Mouse (Mus musculus): ENCODE data around the gene 1700029H14Rik.

The 1700029H14Rik gene

DNA sequence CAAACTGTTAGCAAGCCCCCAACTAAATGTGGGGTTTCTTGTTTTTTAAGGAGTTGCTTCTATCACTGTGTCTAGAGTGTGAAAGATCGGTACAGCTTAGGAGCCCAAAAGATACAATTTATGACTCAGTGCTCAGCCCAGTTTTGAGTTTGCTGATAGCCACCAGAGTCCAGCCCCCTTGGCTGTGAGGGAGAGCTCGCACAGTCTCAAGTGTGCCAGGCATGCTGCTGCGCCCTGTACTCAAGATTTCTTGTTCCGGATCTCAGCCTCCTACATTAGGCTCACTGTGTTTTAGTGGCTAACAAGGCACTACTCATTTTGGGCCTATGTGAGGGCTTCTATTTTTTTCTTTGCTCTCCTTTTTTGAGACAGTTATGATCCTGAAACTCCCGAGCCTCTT, 22.1 kb downstream of the 1700029H14Rik start:
- DNase-seq: no peak

DNA sequence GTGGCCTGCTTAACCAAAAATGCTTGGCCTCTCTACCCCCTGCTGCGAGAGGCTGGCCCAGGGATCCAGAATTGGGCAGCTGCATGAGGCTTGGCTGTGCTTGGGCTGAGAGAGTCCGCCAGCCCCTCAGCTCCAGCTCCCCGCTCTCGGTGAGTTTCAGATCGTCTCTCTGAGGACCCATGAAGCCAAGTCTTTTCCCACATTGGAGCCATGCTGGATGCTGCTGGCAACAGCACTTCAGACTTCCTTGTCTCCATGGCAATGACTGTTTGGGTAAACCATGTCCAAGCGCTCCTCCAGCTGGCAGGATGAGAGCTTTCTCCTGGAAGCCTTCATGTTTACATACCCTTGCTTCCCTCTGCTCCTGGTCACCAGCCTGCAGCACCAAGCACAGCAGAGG, 23.4 kb downstream of the 1700029H14Rik start:
- no peak for DNase-seq

DNA sequence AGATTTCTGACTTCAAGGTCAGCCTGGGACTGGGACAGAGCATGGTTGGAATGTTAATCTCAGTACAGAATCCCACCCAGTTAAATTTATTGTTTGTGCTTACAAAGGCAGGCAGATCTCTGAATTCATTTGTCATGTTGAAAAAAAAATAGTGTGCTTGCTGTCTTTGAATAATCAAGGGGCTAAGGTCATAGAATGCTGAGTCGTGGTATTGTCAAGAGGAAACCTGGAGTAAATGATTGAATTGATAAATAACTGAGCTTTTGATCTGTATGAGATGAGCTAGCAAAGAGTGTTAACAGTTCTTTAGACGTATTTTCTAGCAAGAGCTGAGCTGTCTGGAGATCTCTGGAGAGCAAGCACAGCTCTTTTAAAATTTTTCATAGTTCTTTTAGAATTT, 25.2 kb downstream of the 1700029H14Rik start:
- DNase-seq: no peak

DNA sequence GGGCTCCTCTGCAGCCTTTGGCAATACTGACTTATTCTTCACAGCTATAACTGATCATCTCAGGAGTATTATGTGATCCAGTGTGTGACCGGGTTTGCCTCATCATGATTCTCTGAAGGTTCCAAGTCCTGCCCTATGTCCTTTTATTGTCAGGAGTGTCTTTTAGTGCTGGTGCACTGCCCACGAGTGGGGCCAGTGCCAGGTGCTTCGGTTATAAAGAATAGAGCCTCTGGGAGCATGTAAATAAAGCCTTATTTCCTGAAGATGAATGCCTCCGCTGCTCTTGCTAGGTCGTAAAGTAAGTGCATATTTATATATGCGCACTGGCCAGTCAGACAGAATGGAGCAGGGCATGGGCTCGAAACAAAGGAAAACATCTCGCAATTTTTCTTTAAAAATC, 29.1 kb downstream of the 1700029H14Rik start:
- DNase-seq: no peak

DNA sequence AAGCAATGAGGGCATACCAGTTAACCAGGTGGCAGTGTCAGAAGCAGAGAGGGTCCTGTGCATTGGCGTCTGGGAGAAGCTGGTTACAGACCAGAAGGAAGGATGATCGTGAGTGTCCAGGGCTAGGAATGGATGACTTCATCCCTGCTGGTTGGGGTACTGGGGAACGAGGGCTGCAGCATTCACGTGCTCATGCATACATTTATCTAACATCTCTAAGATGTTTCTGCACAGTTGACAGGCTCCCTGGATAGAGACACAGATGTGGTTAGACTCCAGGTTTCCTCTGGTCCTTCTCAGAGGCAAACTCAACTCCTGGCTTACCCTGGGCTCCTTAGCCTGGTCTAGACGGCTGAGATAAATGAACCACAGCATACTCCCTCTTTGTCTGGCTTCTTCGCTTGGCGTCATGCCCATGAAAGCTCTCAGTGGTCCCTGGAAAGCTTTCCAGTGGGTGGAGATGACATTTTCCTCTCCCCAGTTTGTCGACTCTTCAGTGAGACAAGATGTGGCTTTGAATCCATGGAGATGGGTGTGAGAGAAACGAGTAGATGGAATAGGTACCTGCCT, 30.6 kb downstream of the 1700029H14Rik start:
- DNase-seq: no peak

DNA sequence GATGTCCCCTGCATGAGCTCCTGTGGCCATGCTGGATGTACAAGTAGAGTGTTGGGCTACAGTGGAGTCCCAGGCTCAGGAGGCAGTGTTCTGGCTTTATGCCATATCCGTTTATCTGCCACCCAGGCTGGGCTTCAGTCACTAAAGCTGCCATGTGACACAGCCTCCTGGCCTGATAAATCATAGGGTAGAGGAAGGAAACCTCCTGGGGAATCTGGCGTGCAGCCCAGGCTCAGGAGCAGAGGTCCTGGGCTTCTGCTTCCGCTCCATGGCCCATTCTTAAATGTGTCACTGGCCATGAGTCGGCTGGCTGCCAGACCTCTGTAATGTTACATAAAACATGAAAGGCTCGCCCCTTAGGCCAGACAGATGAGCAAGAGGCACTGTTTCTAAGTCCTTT, 31.3 kb downstream of the 1700029H14Rik start:
- DNase-seq: no peak

DNA sequence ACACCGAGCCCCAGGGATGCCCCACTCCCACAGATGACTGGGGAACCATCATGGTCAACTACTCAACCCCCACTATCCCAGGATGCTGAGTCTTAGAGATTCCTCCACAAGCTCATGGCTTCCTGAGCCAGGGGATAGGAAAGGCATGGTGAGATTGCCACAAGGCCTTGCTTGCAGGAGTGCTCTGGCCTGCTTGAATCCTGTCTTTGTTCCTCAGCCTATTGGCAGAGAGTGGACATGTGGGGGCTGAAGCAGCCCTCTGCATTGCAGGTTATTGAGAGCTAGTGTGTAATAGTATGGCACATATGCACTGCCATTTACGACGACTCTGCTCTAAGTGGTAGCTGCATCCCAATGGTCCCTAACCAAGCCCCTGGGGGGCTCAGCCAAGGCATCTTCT, 31.9 kb downstream of the 1700029H14Rik start:
- DNase-seq: no peak

DNA sequence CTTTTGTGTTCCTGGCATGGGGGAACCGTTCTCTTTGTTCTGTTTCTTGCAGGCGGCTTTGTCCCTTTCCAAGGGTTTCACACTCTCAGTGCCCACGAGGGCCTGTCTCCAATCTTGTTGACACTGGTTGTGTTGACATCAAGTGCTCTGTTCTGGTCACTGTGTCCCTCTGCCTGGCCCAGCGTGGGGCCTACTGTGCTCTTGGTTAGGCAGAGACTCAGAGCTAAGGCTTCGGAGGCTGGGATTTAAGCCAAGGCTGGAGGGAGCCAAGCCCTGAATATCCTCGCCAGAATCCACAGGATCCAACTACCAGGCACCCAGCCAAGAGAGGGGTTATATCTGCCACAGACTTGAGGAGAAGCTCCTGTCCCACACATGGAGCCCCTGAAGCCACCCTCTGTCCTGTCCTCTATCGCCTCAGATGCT, 32.4 kb downstream of the 1700029H14Rik start:
- DNase-seq: no peak

DNA sequence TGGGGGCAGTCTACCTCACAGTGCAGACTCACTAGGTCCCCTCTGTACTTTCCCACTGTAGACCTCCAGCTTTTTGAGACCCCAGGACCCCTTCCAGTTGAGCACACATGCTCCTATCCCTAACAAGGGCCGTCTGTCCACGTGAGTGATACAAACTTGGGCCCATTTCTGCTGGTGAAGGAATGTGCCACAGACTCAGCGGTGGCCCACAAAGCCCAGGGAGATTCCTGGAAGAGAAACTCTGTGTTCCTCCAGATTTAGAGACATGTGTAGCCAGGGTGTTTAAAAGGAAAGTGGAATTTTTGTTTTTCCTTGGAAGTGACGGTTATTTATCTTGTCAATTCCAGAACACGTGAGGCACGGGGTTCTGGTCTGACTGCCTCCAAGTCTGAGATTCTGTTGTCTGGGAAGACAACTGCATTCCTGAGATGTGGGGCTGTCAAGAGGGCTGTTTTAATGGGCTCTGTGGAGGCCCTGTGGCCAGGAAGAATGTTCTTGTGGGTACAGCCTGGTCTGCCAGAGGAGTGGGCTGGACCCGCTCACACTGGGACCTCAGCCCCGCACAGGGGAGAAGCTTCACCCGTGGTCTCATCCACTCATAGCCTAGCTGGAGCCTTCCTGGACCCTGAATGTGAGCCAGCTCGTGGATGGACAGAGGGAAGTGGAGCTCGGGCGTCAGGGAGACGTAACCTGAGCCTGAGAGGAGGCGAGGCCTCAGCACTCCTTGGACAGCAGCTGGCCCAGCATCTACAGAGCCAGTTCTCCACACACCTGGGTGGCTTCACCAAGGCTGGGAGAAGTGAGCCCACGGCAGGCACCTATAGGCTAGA, 33.0 kb downstream of the 1700029H14Rik start:
- no peak for DNase-seq

DNA sequence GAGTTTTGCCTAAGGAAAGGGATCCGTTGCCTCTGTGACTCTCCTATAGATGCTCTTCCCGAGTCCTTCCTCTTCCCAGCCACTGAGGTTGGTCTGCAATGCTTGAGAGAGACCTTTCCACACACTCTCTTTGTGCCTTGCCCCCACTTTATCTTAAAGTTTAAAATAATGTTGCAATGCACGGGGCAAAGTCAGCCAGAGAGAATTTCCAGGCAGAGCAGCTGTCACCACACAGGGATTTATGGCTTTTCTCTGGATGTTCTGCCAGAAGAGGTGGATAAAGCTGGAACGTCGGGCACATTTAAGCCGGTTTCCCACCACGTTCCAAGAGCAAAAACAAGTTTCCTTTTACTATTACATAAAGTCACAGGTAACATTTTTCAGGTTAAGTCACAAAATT, 40.9 kb downstream of the 1700029H14Rik start:
- no peak for DNase-seq

DNA sequence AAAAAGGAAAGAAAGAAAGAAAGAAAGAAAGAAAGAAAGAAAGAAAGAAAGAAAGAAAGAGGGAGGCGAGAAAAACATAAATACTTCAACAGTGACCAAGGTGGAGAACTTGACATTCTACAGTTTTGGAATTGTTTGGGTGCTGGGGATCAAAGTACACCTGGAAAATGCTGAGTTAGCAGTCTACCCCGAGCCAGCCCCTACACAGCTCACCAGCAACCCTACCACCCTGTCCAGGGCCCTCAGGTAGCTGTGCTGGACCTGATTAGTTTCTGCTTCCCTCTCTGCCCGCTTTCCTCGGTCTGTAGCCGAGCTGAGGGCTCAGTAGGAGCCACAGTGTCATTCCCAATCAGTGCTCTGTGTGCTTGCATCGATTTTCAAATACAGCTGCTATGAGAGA, 41.9 kb downstream of the 1700029H14Rik start:
- DNase-seq: no peak

DNA sequence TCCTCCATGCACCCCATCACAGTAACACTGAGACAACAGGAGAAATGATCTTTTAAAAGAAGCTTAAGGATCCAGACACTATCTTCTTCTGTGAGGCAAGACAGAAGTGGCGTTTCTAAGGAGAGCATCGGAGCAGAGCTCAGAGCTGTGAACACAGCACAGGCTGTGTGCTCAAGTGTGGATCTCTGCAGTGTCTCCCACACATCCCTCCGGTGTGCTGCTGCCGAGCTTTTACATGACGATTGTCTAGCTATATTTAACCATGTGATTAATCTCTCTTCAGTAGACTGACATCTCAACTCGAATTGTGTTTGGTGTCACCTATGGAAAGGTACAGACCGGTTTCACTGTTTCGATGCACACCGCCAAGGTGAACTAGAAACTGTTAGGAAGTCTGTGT, 42.8 kb downstream of the 1700029H14Rik start:
- DNase-seq: no peak

DNA sequence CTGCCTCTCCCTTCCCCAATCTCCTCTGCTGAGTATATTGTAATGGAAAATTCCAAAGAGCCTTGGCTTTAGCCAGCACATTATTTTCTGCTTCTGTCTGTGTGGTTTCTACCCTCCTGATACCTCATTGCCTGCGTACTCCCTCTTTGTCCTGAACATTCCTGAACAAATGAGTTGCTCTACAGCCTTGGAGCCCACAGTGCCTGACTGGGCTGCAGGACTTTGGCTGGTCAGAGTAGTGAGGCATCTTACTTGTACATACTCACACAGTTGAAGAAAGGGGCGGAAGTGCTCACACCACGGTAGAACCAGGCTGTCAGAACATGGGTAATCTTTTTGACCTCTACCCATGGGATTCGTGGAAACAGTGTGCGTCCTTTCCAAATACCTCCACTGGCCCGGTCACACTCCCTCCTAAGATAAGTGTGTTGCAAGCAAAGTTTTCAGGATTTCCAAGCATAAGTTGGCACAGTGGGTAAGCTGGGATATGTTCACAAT, 44.9 kb downstream of the 1700029H14Rik start:
- no peak for DNase-seq

DNA sequence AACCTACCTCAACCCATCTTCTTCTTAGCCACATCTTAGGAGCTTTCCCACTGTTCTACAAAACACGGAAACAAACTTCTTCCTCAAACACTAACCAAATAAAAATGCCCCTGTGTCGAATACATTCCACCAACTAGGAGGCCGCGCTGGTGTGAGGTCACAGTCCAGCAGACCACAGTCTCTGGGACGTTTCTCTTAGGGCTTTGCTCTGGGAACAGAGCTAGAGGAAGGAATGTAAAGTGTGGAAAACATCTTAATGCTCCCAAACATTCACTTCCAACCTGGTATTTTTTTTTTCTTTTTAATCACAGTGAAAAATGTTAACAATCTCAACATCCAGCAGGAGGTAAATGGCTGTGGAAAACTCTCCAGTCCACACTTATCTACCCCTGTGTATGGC, 45.5 kb downstream of the 1700029H14Rik start:
- DNase-seq: no peak

DNA sequence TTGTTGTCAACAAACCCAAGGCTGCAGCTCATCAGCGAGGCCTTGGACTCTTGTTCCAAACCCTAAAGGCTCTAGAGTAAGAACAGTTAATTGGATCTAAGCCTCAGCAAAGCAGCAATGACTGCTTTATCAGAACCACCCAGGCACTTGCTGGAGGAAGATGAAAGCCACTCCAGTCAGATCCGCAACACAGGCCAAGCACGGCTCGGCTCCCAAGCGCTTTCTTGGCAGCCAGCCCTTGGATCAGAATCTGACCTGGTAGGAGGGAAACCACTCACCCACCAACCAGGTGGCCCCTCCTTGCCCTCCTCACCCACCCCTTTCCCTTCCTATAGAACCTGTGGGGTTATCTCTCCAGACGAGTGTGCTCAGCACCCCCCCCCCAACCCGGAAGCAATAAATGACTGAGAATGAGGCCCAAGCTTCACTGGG, 46.2 kb downstream of the 1700029H14Rik start:
- no peak for DNase-seq

DNA sequence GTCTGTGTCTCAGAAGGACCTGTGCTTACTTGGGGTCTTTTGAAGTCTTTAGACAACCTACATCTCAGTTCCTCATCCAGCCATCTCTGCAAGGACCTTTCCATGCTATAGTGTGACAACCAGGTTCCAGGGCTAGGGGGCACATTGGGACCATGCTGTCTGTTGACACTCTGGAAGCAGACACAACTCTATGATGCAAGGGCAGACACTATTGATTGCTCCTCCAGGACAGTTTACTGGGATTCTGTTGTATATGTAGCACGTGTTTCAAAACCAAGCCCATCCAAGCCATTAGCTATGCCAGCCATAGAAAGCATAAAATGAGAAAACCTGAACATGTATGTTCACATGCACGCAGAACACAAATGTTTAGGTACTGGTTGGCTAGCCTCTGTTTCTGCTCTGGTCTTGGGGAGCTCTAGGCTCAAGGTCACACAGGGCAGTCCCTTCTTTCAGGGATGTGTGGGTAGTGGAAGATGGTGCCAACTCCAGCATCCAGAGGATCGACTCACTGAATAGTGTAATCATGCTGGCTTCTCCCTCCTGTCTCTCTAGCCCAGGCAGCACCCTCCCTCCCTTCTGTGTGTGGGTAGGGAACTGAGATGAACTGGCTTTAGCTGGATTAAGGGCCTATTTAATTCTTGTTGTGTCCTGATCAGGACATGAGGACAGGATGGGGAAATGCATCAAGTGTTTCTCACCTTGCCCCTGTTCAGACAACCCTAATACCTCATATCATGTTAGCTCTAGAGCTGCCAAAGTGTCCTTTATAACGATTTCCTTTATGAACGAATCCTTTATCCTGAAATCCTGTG, 48.5 kb downstream of the 1700029H14Rik start:
- no peak for DNase-seq

DNA sequence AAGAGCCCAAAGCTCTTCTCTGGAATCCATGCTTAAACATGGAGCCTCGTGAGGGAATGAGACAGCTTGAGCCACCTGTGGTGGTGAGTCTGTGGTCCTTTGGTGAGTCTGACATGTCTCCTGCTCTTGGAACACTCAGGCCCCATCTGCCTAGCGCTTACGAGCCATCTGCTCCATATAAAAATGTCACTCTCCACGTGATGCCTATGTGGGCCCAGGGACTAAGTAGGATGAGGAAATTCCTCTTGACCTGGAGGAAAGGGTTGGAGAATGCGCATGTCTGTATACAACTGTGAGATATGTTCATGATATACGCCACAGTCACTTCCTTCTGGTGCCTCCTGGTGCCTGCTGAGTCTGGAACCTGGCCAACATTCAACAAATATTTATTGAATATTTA, 49.6 kb downstream of the 1700029H14Rik start:
- no peak for DNase-seq

DNA sequence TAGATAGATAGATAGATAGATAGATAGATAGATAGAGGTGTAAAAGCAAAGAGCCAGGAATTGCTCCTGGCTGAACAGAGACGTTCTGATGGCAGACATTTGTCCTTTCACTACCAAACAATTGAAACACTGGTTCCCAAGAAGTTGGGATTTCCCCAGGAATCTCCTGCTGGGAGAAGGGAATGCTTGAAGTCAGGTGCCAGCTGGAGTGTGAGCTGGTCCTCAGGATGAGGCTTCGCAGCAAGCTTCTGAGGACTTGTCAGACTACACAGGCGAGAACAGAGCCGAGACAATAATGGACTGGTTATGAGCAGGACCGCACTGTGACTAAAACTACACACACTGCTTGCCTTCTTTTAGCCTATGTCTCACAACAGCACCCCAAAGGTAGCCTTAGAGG, 50.2 kb downstream of the 1700029H14Rik start:
- no peak for DNase-seq

DNA sequence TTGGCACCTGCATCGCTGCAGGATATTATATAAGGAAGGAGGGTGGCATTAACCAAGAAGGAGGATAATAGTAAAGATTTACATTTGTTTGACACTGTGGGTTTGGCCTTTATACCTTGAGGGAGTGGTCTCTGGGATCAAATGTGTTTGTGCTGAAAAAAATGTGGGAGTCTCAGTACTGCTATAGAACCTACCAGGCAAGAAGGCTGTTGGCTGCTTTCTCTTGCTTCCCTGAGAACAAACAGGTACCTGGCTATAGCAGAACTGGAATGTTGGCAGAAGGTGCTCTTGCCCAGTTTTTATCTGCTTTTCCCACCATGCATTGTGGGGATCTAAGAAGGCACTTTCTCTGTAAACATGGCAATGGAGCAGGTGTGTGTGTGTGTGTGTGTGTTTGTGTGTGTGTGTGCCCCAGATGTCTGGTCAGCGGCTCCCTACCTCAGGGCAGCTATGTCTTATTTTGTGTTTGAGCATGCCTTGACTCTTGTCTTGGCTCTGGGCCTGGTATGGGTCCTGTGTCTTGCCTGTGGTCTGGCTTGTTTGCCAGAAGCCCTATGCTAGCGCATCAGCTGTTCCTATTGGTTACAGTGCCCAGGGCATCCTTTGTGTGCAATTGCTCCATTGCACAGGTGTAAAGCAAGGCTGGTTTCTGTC, 54.9 kb downstream of the 1700029H14Rik start:
- no peak for DNase-seq

DNA sequence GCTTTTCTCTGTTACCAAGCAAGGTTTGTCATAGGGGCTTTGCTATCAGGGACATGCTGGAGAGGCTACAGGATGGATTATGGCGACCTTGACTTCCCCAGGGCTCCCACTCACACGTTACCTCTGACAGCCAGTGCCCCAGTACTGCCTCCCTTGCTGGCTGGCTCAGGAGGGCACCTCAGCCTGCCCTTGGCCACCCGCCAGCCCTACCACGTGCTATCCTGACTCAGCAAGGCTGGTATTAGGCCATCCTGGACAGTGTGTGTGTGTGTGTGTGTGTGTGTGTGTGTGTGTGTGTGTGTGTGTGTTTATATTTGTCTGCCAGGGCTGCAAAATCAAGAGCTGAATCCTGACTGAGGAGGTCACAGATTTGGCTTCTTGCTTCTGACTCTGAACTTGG, 55.4 kb downstream of the 1700029H14Rik start:
- no peak for DNase-seq

DNA sequence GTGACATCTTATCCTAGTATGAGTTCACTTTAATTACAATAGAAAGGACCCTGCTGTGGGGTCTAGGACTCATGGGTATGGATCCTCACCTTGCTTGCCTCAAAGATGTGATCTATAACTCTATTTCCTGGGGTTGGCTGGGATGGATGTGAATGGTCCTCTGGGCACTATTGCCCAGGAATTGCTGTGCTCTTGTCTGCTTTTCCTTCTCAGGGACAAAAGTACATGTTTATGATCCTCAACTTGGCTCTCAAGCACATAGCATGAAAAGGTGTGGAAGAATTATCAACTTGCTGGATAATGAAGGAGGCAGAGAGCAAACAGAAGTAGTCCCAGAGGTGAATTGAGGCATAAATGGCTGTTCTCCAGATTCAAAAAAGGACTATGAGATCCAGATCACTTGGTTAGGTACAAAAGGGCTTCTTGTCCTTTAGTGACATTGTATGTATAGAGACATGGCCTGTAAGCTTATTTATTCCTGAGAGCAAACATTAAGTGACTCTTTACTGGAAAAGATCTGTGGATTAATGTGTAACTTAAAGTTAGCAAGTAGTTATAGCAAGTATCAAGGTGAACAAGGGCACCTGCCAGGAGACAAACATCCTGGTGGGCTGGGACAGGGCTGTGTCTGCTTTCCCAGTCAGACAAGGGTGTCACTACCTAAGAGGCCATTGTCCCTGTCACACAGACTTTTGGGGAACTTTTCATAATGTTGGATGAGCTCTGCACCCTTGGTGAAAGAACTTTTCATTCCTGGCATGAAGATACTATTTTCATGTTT, 57.2 kb downstream of the 1700029H14Rik start:
- no peak for DNase-seq

DNA sequence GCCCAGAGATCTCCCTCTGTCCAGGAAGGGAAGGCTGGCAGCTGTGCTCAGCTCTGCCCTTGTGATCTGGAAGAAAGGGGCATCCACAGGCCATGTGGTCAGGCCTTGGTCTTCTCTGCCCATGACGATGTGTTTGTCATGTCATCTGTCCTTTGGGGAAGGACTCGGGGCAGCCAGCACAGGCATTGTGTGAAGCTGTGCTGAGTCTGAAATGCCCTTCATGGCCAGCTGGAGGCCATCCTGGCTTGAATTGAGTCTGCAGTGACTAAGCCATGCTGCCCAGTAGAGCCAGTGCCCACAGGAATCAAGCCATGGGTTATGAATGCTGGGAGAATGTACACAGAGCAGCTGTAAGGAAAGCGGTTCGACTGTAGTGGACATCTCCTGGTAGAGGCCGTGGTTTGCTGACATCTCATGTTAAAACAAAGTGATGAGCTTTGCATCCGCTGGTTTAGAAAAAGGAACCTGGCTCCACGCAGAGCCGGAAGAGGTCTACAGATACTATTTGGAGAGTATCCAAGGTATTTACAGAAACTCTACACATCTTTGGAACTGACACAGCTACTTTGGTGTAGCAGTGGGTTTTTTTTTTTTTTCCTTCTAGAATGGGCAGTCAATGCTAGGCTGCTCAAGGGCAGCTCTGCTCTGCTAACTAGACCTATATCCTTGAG, 58.2 kb downstream of the 1700029H14Rik start:
- DNase-seq: no peak

Data from thymus, postnatal 14 days (tissue).